Mouse (Mus musculus) kidney, adult 11 months (tissue): ENCODE measurements around the gene Aamp.

ENCODE experiments used
- DNase-seq: peaks from one replicate; pipeline ENCODE4 v3.0.0; 2022

Gene Aamp

GRCm38 (mm10) chr1:74300347-74301110, 16.0 kb upstream of the Aamp start:
- no peak for DNase-seq

DNA sequence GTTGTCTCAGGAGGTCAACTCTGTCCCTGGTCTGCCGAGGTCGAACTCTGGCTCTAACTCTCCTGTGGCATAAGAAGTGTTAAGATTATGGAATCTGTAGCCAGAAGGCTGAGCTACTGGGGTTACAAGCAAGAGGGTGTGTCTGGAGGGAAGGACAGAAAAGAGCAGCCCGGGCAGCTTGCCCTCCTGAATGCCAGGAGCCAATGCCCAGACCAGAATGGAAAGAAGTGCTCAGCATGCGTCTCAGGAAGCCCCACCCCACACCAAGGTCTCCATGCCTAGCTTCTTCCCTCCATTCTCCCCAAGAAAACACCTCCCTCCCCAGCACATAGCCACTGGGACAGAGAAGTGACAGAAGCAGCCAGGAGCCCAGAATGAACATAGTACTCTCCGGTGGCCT, 14.5 kb upstream of the Aamp start:
- DNase-seq, result no peak

- DNase-seq, result no peak
Measured at GRCm38 (mm10) chr1:74298157-74298750, 13.7 kb upstream of the Aamp start.

DNA sequence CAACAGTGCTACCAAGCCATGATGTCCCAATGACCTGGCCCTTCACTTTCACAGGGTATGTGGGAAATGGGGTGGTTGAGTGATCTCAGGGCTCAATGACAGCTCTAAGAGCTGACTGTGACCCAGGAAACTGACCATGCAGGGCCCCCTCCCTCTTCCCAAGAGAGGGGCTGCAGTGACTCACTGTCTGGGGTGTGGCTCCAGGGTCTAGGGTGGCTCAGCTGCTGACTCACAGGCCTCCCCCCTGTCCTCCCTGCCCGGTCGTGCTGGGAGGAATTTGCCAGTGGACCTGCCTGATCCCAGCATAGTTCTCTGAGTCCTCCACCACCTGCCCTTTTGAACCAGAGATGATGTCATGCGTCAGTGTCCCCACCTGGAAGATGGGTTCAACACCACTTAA, 12.7 kb upstream of the Aamp start:
- no peak for DNase-seq

- DNase-seq, result no peak
Measured at GRCm38 (mm10) chr1:74296477-74296876, 11.9 kb upstream of the Aamp start.

DNA sequence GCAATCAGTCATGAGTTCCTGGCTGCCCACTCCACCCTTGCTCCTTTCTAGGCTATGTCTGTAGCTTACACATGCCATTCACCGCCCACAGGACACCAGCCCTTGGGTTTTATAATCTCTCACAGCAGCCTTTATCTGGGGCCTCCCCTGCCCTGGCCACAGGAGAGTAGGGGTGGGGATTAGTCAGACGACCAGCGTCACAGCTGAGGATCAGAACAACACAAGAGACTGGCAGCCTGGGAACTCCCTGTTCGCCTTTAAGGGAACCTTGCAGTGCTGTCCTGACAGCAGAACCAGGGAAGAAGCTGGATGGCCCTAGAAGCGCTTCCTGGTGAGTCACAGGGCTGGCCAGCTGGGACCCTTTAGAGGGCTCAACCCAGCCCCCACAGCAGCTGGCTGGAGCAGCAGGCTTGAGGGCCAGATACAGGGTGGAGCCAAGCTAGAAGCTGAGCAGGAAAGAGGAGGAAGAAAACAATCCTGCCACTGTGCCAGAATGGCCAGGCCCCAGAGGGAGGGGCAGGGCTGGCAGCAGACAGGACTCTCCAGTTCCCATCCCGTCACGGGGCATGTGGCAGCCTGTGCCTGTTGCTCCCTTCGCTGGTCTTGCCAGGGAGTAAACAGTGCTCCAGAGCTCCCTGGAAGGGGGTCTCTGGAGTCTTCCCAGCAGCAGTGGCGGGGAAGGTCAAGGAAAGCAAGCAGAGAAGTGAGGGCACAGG, 11.1 kb upstream of the Aamp start:
- DNase-seq, result peak; percentile 91

DNA sequence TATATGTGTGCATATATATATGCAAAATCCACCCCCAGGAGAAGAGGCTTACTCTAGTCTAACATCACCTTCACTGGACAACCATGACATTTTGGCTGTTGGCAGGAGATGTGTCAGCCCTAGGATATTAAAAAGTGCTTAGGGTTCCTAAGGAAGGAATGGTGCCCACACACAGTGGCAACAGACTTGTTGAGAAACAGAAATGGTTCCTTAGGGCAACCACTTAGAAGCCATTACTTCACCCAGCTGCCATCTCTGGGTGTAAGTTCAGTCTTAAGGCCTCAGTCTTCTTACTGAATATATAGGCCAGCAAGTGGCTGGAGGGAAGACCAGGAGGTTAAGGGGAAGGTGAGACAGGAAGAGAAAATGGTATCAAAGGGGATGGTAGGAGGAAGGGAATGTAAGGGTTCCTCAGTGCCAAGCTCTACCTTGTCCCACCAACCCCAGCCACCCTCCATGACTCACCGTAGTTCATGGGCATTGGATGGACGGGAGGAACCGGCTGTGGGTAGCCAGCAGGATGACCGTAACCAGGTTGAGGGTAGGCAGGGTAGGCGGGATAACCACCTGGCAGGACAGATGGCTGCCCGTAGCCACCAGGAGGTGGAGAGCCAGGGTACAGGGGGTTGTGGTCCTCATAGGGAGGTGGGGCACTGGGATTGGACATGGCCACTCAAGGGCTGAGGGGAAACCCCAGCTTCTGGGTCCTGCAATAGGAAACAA, 10.4 kb upstream of the Aamp start:
- no peak for DNase-seq

GRCm38 (mm10) chr1:74294090-74294643, 9.6 kb upstream of the Aamp start:
- DNase-seq, result no peak

GRCm38 (mm10) chr1:74293306-74293960, 8.9 kb upstream of the Aamp start:
- DNase-seq, result no peak

GRCm38 (mm10) chr1:74292331-74293020, 7.9 kb upstream of the Aamp start:
- DNase-seq, result no peak

- no peak for DNase-seq
Measured at GRCm38 (mm10) chr1:74290141-74290540, 5.6 kb upstream of the Aamp start.

GRCm38 (mm10) chr1:74289740-74290139, 5.2 kb upstream of the Aamp start:
- DNase-seq, result no peak

GRCm38 (mm10) chr1:74289248-74289647, 4.7 kb upstream of the Aamp start:
- no peak for DNase-seq

DNA sequence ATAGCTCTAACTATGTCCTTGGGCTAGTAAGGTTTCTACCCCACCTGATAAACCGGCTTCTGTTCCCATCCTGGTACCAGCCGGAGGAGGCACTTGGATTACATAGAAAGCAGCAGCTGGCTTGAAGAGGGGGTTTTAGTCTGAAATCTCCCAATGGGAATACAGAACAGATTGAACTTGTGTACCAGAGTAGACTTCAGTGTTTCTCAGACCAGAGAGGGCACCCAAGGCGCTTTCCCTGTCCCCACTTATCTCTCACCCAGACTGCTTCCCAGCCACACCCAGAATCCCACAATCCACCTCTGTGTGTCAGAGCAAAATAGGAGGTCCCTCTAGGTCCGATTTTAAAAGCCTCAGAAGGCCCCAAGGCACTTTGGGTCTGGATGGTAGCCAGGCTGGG, 3.8 kb upstream of the Aamp start:
- no peak for DNase-seq

GRCm38 (mm10) chr1:74286869-74287607, 2.5 kb upstream of the Aamp start:
- DNase-seq, result peak; percentile 46

GRCm38 (mm10) chr1:74285212-74286010, 873 bp upstream of the Aamp start:
- DNase-seq, result no peak

DNA sequence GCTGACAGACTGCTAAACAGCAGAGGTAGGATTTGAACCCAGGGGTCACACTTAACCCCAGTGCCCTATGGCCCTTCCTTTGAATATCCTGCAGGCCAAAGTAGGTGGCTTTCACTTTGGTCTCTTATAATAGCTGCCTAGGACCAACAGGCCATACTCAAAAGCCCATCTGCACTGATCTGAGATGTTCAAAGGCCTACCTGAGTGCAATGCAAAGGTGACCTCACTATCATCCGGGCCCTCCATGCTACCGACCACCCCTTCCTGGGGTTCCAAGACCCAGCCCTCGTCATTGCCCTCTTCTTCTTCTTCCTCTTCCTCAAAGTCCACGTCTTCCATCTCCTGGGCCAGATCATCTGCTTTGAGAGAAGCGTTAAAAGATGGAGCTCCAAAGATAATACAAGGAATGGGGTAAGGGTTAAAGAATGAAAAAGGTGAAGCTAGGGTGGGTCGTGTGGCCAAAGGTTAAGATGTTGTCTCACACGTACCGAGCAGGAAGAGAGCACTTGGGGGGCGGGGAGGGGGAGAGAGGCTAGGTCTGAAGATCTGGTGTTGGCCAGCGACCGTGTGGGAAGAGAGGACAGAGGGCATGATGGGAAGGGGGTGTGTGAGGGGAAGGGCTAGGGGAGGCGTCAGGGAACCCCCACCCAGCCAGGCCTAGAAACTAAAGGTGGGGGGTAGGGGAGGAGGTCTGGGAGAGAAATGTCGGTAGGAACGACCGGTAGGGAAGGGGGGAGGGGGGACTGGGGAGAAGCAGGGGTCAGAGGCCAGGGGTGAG, 663 bp downstream of the Aamp start:
- peak; percentile 76 for DNase-seq

- no peak for DNase-seq
Measured at GRCm38 (mm10) chr1:74282896-74283625, 1.5 kb downstream of the Aamp start.

DNA sequence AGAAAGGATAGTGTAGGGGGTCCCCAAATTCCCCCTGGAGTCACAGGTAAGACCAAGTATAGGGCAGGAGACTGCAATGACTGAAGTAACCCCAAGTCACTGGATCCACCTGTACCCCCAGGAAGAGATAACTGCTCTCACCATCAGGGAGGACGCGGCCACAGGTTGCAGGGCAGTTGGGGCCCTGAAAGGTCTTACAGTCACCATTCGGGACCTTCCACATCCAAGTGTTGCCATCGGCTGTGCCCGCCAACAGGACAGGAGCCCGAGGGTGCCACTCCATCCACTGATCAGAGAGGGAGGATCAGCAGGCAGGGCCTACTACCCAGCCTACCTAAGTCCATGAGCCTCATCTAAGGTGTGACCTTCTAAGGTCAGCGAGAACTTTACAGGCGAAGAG, 2.7 kb downstream of the Aamp start:
- DNase-seq, result no peak
